Mouse (Mus musculus): ENCODE measurements around the gene Lrrtm3. TPM values are rescaled to one million over a fixed set of nuclear protein-coding genes. Genes with fewer than 3 reads are reported as not detected.

The Lrrtm3 gene
- polyA plus RNA-seq, 1 experiment = not detected

- Histone ChIP-seq H3K4me3 (replicated peaks) (no peak overlapping the region), H3K27me3 (ENCODE audit: control insufficient read depth) (no peaks in the 10 kb centered on the region), H3K36me3 (ENCODE audit: control insufficient read depth) (no peaks in the 10 kb centered on the region), H3K4me1 (ENCODE audit: control insufficient read depth) (no peaks in the 10 kb centered on the region), H3K9me3 (ENCODE audit: control insufficient read depth, low read length) (peaks cover 16% of the 10 kb centered on the region)
- TF ChIP-seq TAL1 (IDR thresholded peaks at IDR 0.05; ENCODE audit: low read length) = no peak
- TF ChIP-seq GATA1 (IDR thresholded peaks at IDR 0.05; ENCODE audit: low read length) = no peak
Measured at GRCm38 (mm10) chr10:63886449-63887088, 203.5 kb downstream of the Lrrtm3 start.

GRCm38 (mm10) chr10:63880462-63880903, 209.6 kb downstream of the Lrrtm3 start:
- no peak for TF ChIP-seq GATA1 (IDR thresholded peaks at IDR 0.05; ENCODE audit: low read length)
- no peak for TF ChIP-seq TAL1 (IDR thresholded peaks at IDR 0.05; ENCODE audit: low read length)
- Histone ChIP-seq H3K27me3 (ENCODE audit: control insufficient read depth) (no peaks in the 10 kb centered on the region), H3K4me3 (replicated peaks) (no peak overlapping the region), H3K9me3 (ENCODE audit: control insufficient read depth, low read length) (peaks cover 8% of the 10 kb centered on the region), H3K4me1 (ENCODE audit: control insufficient read depth) (no peaks in the 10 kb centered on the region), H3K36me3 (ENCODE audit: control insufficient read depth) (no peaks in the 10 kb centered on the region)

Other genes with a start within 250 kb of the Lrrtm3 start
- gene Gm10118, start 162.8 kb downstream of the Lrrtm3 start, polyA plus RNA-seq (2012) = not detected in 2 replicates

Data from erythroblast, embryonic 14.5 days (primary cell).